Mouse (Mus musculus): ENCODE data around the gene Pex11b. TPM values are rescaled to one million over a fixed set of nuclear protein-coding genes. Genes with fewer than 3 reads are reported as not detected.
"Not testable (repeated sequence)": the region's sequence is repeated elsewhere in the genome, so short reads cannot be mapped to it uniquely, and the experiment has no call there.

Pex11b gene
- polyA plus RNA-seq, 1 experiment from 2014 or later, result 38.2 TPM

GRCm38 (mm10) chr3:96645018-96645649 lies 10.0 kb downstream of the Pex11b start, which contains the start of gene Itga10:
Gene Itga10, plus strand, starts transcription at chr3:96645584.
- DNase-seq (ENCODE audit: low spot score) (peak; percentile 50), ATAC-seq (ENCODE audit: low FRiP score, low TSS enrichment) (peak; percentile 64; the same call in 1 of the 2 replicates)
- H3K27ac ChIP-seq (replicated peaks), result no peak within 1 kb of the TSS
- TF ChIP-seq CTCF (IDR thresholded peaks at IDR 0.05; ENCODE audit: low read depth) (peak; percentile 76), EP300 (optimal IDR thresholded peaks at IDR 0.05) (no peak)
- peak within 1 kb of the TSS; percentile 27; the same call in 1 of the 2 replicates for H3K4me2 ChIP-seq (replicated peaks; ENCODE audit: low read depth)
- 46% methylated on average over 7 of the region's 7 CpGs for WGBS
- H3K9me3 ChIP-seq (ENCODE audit: control insufficient read depth, low read length), result no peaks in the 10 kb centered on the region
- H3K36me3 ChIP-seq (ENCODE audit: control insufficient read depth, insufficient read depth, low read length), result peaks cover 8% of the 10 kb centered on the region; the same call in 1 of the 2 replicates
- H3K4me3 ChIP-seq (ENCODE audit: low read depth, low read length), result no peak within 1 kb of the TSS
- H3K9ac ChIP-seq (ENCODE audit: low read length), result 0 out of 2 replicates have a peak within 1 kb of the TSS, but pooled peaks have one; percentile 3
- no peaks in the 10 kb centered on the region for H3K27me3 ChIP-seq (ENCODE audit: control insufficient read depth, insufficient read depth, low read length)
- H3K4me1 ChIP-seq (replicated peaks; ENCODE audit: control insufficient read depth, insufficient read depth), result no peaks in the 10 kb centered on the region

- Histone ChIP-seq H3K27me3 (ENCODE audit: control insufficient read depth, insufficient read depth, low read length) (no peaks in the 10 kb centered on the region), H3K9ac (ENCODE audit: low read length) (no peak overlapping the region), H3K4me2 (replicated peaks; ENCODE audit: low read depth) (no peak overlapping the region), H3K36me3 (ENCODE audit: control insufficient read depth, insufficient read depth, low read length) (peaks cover 8% of the 10 kb centered on the region; the same call in 1 of the 2 replicates), H3K4me3 (ENCODE audit: low read depth, low read length) (no peak overlapping the region), H3K27ac (replicated peaks) (no peak overlapping the region), H3K4me1 (replicated peaks; ENCODE audit: control insufficient read depth, insufficient read depth) (no peaks in the 10 kb centered on the region), H3K9me3 (ENCODE audit: control insufficient read depth, low read length) (no peaks in the 10 kb centered on the region)
- TF ChIP-seq EP300 (optimal IDR thresholded peaks at IDR 0.05) (no peak), CTCF (IDR thresholded peaks at IDR 0.05; ENCODE audit: low read depth) (no peak)
- DNase-seq (ENCODE audit: low spot score), result no peak
- ATAC-seq (ENCODE audit: low FRiP score, low TSS enrichment), result no peak
- 77% methylated on average over 3 of the region's 3 CpGs for WGBS
These were observed 12.2 kb downstream of the Pex11b start for GRCm38 (mm10) chr3:96647365-96647764.

DNA sequence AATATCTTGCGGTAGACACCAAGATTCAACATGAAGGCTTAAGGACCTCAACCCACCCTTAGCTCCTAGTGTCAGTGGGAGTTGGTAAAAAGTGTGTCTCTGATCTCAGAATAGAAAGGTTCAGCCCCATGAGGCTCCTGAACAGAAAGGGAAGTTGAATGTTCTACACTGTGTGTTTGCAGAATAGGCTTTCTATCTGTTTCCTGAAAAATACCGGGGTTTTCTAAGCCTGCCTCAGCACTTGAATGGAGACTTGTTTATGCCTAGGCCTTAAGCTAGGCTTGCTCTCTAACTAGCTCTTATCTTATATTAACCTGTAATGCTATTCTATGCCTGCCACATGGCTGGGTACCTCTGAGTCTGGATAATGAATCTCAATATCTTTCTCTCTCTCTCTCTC lies 25.7 kb downstream of the Pex11b start:
- ATAC-seq (ENCODE audit: low FRiP score, low TSS enrichment), result no peak
- Histone ChIP-seq H3K4me1 (replicated peaks; ENCODE audit: control insufficient read depth, insufficient read depth) (no peaks in the 10 kb centered on the region), H3K36me3 (ENCODE audit: control insufficient read depth, insufficient read depth, low read length) (no peaks in the 10 kb centered on the region), H3K4me2 (replicated peaks; ENCODE audit: low read depth) (no peak overlapping the region), H3K9ac (ENCODE audit: low read length) (no peak overlapping the region), H3K4me3 (ENCODE audit: low read depth, low read length) (no peak overlapping the region), H3K27me3 (ENCODE audit: control insufficient read depth, insufficient read depth, low read length) (no peaks in the 10 kb centered on the region), H3K9me3 (ENCODE audit: control insufficient read depth, low read length) (no peaks in the 10 kb centered on the region), H3K27ac (replicated peaks) (no peak overlapping the region)
- DNase-seq (ENCODE audit: low spot score), result no peak
- TF ChIP-seq CTCF (IDR thresholded peaks at IDR 0.05; ENCODE audit: low read depth) (no peak), EP300 (optimal IDR thresholded peaks at IDR 0.05) (no peak)
- 74% methylated on average over 2 of the region's 2 CpGs for WGBS

DNA sequence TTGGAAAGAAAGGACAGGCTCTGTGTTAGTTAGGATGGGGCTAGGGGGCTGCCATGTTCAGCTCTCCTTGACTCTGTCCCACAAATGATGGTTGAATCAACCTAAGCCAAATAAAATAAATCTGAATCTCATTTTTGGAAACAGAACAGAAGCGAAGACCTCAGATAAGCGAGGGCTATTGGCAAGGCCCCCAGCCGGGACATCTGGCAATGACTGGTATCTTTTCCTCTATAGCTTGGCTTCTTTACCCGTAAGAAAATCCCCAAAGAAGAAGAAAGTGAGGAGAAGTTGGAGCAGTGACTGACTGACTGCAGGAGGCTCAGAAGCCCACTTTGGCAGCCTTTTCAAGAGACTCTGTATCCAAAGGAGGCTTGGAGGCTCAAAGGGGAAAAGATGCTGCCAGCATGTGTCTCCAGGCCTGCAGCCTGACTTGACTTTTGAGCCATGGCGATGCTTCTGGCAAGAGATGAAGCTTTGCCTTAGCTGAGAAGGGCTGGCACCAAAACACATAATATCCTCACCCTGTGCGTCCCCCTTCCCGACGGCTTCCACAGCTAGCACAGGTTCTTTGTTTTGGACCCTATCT lies 27.6 kb downstream of the Pex11b start:
- 38% methylated on average over 8 of the region's 8 CpGs for WGBS
- DNase-seq (ENCODE audit: low spot score), result no peak
- no peak for TF ChIP-seq CTCF (IDR thresholded peaks at IDR 0.05; ENCODE audit: low read depth)
- TF ChIP-seq EP300 (optimal IDR thresholded peaks at IDR 0.05), result no peak

DNA sequence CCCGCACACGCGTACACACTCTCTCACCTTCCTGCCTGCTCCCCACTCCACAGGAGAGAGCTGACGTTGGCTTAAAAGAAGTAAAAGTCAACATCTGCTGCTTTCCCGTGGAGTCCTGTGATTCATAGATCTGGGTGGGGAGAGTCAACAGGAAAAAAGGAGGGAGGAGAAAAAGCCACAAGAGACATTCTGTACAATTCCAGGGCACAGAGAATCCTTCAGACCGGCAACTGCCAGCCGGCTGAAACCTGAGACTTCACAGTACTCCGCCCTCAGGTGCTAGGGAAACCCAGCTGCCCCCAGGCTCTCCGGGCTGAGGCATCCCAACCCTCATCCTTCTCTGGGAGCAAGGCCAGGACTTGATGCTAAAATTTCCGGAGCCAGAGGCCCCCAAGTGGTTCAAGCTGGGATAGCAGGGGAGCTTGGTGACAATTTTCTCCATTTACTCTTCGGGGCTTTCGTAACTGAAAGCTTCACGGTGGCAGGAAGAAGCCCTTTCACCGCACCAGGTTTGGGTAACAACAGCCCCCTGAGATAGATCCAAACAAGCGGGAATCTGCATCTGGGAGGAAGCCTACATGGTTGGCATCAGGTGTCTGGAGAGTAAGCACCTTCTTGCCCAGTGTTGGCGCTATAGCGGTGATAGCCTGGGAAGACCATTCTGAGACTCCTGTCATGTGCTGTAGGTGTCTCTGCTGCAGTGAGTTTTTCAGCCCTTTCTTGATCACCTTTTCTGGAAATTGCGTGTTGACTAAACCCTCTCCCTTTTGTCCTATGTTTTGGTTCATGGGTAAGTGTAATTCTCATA lies 28.5 kb downstream of the Pex11b start:
- Histone ChIP-seq H3K36me3 (ENCODE audit: control insufficient read depth, insufficient read depth, low read length) (no peaks in the 10 kb centered on the region), H3K4me2 (replicated peaks; ENCODE audit: low read depth) (peak overlapping the region; percentile 59), H3K9ac (ENCODE audit: low read length) (peak overlapping the region; percentile 59), H3K27me3 (ENCODE audit: control insufficient read depth, insufficient read depth, low read length) (no peaks in the 10 kb centered on the region), H3K4me3 (ENCODE audit: low read depth, low read length) (peak overlapping the region; percentile 29), H3K4me1 (replicated peaks; ENCODE audit: control insufficient read depth, insufficient read depth) (no peaks in the 10 kb centered on the region), H3K9me3 (ENCODE audit: control insufficient read depth, low read length) (no peaks in the 10 kb centered on the region), H3K27ac (replicated peaks) (peak overlapping the region; percentile 63)
- 6% methylated on average over 16 of the region's 18 CpGs for WGBS
- ATAC-seq (ENCODE audit: low FRiP score, low TSS enrichment) (peak; percentile 96), DNase-seq (ENCODE audit: low spot score) (peak; percentile 88)
- TF ChIP-seq CTCF (IDR thresholded peaks at IDR 0.05; ENCODE audit: low read depth) (peak; percentile 86), EP300 (optimal IDR thresholded peaks at IDR 0.05) (no peak)

More for the DNA sequence above, 27.6 kb downstream of the Pex11b start:
- Histone ChIP-seq H3K4me3 (ENCODE audit: low read depth, low read length) (no peak overlapping the region; the same call in 1 of the 2 replicates), H3K4me2 (replicated peaks; ENCODE audit: low read depth) (peak overlapping the region; percentile 59), H3K4me1 (replicated peaks; ENCODE audit: control insufficient read depth, insufficient read depth) (no peaks in the 10 kb centered on the region), H3K9me3 (ENCODE audit: control insufficient read depth, low read length) (no peaks in the 10 kb centered on the region), H3K27me3 (ENCODE audit: control insufficient read depth, insufficient read depth, low read length) (no peaks in the 10 kb centered on the region), H3K9ac (ENCODE audit: low read length) (no peak overlapping the region; the same call in 1 of the 2 replicates), H3K27ac (replicated peaks) (peak overlapping the region; percentile 63; the same call in 1 of the 2 replicates), H3K36me3 (ENCODE audit: control insufficient read depth, insufficient read depth, low read length) (no peaks in the 10 kb centered on the region)
- ATAC-seq (ENCODE audit: low FRiP score, low TSS enrichment), result no peak

GRCm38 (mm10) chr3:96665732-96666363 lies 30.7 kb downstream of the Pex11b start:
- H3K9ac ChIP-seq (ENCODE audit: low read length); ATAC-seq (ENCODE audit: low FRiP score, low TSS enrichment); H3K27ac ChIP-seq (replicated peaks); DNase-seq (ENCODE audit: low spot score); H3K36me3 ChIP-seq (ENCODE audit: control insufficient read depth, insufficient read depth, low read length); H3K4me3 ChIP-seq (ENCODE audit: low read depth, low read length); H3K27me3 ChIP-seq (ENCODE audit: control insufficient read depth, insufficient read depth, low read length); H3K4me2 ChIP-seq (replicated peaks; ENCODE audit: low read depth); H3K4me1 ChIP-seq (replicated peaks; ENCODE audit: control insufficient read depth, insufficient read depth); H3K9me3 ChIP-seq (ENCODE audit: control insufficient read depth, low read length): not testable (repeated sequence)
- 87% methylated on average over 7 of the region's 7 CpGs for WGBS

Data from stomach, postnatal 0 days (tissue).